Mouse (Mus musculus): ENCODE measurements around the gene Il2ra.

DNA sequence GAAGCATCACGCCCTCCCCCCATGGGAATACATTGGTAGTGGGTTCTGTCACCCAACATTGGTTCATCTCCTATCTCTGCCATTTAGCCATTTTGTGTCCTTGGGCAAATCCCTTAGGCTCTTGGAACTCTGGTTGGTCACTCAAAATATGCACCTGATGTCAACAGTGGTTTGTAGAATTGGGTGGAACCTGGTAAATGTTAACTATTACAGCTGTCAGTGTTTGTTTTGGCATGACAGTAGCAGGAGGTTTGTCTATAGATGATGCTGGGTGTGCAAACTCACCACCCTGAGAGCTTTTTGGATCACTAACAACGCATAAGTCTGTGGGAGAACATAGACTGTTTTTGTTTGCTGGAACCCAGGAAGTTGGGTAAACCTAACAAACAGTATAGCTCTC, 76.0 kb downstream of the Il2ra start:
- no peak for TF ChIP-seq CTCF (IDR thresholded peaks at IDR 0.05; ENCODE audit: low read depth)
- TF ChIP-seq EP300 (IDR thresholded peaks at IDR 0.05; ENCODE audit: low read depth) = peak; percentile 41; the same call in 1 of the 2 replicates
